Mouse (Mus musculus) ovary, adult 18-20 months (tissue): Measurements from ENCODE around the gene Fmo2.
A peak's percentile ranks its signal among the peaks of the same experiment; 100 is the strongest.

Experiments
- DNase-seq: peaks from one replicate; pipeline ENCODE4 v3.0.0; 2022; ENCODE audit warnings: low spot score, mixed read lengths

Fmo2 gene

GRCm38 (mm10) chr1:162897838-162898811 is at the start of gene Fmo2:
Fmo2 (minus strand) TSS chr1:162898726.
- peak; percentile 9 for DNase-seq

DNA sequence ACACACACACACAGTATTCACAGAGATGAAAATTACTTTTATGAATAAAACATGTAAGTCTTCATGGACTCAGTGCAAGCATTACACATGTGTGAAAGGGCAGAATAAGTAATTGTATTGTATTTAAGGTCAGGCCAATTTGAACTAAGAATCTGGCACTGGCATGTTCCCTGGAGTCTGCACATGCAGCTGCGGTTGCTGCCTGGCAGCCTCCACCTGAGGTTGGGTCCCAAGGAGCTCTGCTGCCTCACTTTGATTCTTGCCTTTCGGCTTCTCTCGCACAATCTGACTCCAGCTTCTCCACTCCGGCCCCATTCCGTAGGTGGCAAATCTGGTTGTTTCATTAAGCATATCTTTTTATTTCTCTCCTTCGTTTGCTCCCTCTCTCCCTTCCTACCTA is 49.4 kb upstream of the Fmo2 start:
- no peak for DNase-seq

- DNase-seq: no peak
These were observed 48.5 kb upstream of the Fmo2 start for GRCm38 (mm10) chr1:162946837-162947558.

GRCm38 (mm10) chr1:162943700-162944099 is 45.2 kb upstream of the Fmo2 start:
- DNase-seq: no peak

- DNase-seq: no peak
These were observed 40.3 kb upstream of the Fmo2 start for GRCm38 (mm10) chr1:162938696-162939351.

GRCm38 (mm10) chr1:162937970-162938695 is 39.6 kb upstream of the Fmo2 start:
- no peak for DNase-seq

DNA sequence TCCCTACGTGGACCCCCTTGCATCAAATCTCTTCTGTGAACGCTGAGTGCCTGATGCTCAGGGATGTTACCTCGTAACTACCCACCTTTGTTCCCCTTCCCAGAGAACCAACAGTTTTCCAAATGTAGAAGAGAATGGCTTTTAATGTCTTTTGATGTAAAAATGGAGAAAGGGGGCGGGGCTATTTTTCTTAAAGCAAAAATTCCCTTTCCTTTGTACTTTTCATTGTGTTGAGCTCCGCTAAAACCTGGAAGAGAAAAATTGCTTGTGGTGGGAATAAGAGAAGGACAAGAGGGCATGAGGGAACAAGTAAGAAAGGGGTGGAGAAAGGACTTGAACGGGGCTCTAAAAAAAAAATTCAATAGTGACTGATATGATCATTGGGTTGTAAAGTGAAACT is 38.9 kb upstream of the Fmo2 start, which contains the start of gene Fmo6:
TSS of gene Fmo6 (minus strand) at position 101 of the 400 bp plus-strand sequence.
- no peak for DNase-seq

GRCm38 (mm10) chr1:162934374-162935012 is 36.0 kb upstream of the Fmo2 start:
- no peak for DNase-seq

DNA sequence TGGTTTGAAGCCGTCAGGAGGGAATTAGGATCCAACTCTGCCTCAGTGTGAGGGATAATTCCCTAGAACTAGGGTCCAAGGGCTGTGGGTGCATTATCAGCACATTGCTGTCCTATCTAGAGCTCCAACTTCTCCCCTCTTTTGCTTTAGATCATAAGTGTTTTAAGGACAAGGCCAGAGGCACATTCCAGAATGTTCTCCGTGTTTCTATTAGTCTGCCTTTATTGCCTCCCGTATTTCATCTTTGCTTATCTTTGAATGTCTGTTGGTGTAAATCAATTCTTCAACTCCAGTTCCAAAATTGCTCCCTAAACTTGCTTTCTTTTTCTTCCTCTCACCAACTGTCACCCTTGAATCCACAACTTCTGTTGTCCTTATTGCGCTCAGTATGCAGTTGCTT is 33.9 kb upstream of the Fmo2 start:
- DNase-seq: no peak

GRCm38 (mm10) chr1:162931880-162932279 is 33.4 kb upstream of the Fmo2 start:
- DNase-seq: no peak

DNA sequence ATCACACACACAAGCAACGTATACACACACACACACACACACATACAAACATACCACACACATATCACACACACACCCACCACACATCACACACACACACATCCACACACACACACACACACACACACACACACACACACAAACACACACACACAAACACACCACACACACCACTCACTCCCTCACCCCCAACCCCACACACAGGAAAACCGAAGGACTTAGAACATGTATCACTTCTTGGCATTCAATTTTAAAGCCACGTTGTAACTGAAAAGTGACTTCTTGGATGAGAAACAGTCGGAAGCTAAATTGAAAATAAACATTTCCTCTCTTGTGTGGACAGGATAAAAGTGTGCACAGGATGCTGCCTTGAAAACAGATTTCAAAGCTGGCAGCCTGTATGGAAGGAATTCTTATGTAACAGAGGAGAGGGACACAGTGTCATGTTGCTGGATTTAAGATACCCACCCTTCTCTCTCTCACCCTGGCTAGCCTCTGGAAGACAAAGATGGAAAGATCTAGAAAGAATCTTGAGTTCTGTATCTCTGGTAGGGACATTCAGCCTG is 32.9 kb upstream of the Fmo2 start:
- DNase-seq: no peak

GRCm38 (mm10) chr1:162930631-162931030 is 32.1 kb upstream of the Fmo2 start:
- no peak for DNase-seq

GRCm38 (mm10) chr1:162929146-162929545 is 30.6 kb upstream of the Fmo2 start:
- no peak for DNase-seq

DNA sequence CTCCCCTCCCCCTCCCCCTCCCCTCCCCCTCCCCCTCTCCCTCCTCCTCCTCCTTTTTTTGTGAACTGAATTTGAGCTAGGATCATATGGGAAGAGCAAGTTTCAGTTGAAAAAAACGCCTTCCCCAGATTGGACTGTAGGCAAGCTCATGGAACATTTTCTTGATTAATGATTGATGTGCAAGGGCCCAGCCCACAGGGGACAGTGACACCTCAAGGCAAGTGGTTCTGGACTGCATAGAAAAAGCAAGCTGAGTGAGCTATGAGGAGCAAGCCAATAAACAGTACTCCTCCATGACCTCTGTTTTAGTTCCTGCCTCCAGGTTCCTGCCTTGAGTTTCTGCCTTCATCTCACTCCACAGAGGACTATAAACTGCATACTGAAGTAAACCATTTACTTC is 26.6 kb upstream of the Fmo2 start:
- no peak for DNase-seq

GRCm38 (mm10) chr1:162916661-162917060 is 18.1 kb upstream of the Fmo2 start:
- no peak for DNase-seq

DNA sequence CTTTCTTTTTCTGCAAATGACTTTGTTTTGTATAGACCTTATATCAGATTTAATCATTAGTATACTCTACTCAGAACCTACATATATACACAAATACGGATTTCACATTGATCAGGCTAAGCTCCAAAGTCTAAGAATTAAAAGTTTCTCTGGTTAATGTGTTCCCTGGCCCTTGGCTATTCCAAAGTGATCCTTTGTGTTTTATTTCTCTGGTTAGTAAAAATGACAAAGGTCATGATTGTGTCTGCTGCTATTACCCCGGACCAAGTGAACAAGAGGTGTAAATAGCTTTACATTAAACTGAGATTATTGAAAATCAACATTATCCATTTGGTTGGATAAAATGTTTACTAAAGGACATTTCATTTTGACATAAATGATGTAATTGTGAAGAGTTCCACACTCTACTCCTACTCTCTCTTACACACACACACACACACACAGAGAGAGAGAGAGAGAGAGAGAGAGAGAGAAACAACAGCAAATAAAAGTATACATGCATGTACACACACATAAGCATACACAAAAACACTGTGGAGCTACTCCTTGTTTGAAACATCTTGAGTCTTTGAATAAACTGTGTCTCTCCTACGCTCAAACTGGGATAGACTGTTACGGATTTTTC is 16.5 kb upstream of the Fmo2 start:
- DNase-seq: no peak

- DNase-seq: no peak
These were observed 13.6 kb upstream of the Fmo2 start for GRCm38 (mm10) chr1:162912085-162912484.

DNA sequence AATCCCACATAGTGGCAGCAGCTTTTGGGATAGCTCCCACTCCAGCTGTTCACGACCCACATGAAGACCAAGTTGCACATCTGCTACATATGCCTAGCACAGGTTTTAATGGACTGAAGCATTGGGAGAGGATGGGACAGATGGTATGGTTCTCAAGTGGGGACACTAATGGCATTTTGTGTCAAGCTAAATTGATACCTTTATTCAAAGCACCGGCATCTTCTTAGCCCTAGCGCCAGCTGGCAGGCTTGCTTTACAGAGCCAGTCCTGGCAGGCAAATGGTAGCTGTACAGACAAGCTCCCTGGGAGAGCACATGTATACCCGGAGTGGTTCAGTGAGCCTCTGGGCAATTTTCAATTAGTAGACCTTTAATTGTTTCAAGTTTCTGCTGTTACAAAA is 3.4 kb upstream of the Fmo2 start:
- DNase-seq: no peak

DNA sequence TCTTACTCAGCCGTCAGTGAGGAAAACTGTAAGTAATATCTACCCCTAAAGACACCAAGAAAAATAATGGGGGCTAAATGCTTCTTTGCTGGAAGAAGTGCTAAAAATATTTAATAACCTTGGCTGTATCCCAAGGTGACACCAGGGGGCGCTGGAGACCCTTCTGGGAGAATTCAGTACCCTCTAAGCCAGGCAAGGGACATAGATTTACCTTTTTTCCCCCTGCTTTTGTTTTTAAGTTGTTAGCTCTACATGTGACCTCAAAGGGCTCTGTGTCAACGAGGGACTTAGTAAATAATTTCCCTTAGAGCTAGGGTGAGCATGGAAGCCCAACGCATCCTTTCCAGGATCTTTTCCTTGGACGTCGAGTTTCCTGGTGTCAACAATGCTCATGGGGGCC is 2.6 kb downstream of the Fmo2 start:
- no peak for DNase-seq

DNA sequence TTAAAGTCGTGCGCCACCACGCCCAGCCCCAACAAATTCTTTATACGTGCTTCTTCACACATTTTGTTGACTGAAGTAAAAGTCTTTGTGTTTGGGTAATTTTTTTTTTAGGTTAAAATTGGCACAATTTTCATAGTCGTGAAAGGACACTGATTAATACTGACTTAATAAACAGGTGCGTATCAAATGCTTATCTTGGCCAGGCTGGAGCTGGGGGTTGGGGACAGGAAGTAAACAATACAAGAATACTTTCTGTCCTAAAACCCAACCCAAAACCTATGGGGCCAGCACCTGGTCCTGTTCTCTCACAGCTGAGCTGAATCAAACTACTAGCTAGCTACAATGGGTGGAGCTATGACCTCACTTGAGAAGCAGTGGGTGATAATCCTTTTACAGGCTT is 5.5 kb downstream of the Fmo2 start:
- no peak for DNase-seq
